Mouse (Mus musculus) gastrocnemius, adult 2 months (tissue): ENCODE results near the gene Igflr1. TPM values are rescaled to one million over a fixed set of nuclear protein-coding genes. Genes with fewer than 3 reads are reported as not detected.
A peak's percentile ranks its signal among the peaks of the same experiment; 100 is the strongest.

Source experiments
- DNase-seq: peaks from one replicate; pipeline ENCODE4 v3.0.0; 2022
- H3K27ac ChIP-seq: fragments of 200-600 bp; 2 replicates; pipeline ENCODE4 v1.8.1; 2022; ENCODE audit warnings: mild to moderate bottlenecking
- H3K4me3 ChIP-seq: fragments of 200-600 bp; 2 replicates; pipeline ENCODE4 v1.8.1; 2022; ENCODE audit warnings: mild to moderate bottlenecking, moderate library complexity
- CTCF ChIP-seq: fragments of 200-600 bp; IDR thresholded peaks from 2 replicates; pipeline ENCODE4 v1.8.1; 2022; ENCODE audit warnings: antibody characterized with exemption, mild to moderate bottlenecking, moderate library complexity
- intact Hi-C: fragments of 180-260 bp; cut with DNase I; formaldehyde crosslinking; loops from one replicate; pipeline ENCODE4 v1.15.1; 2025
- microRNA-seq: library from miRNA; unstranded; fragments of <30 nt; microRNA quantifications from one replicate; pipeline ENCODE4 v1.2.0, GENCODE M21; 2021
- total RNA-seq, 2 experiments: library from RNA; stranded (reverse); gene quantifications; 2 replicates each; pipeline ENCODE4 v1.2.3; 2021

Igflr1 gene
- total RNA-seq, 2 experiments from 2014 or later: 1.1 to 1.5 TPM

- no peak for DNase-seq
- no peak for TF ChIP-seq CTCF
- Histone ChIP-seq H3K27ac (no peak within 1 kb of the TSS), H3K4me3 (no peak within 1 kb of the TSS)
- intact Hi-C loops: loop anchor here (1.0 kb wide), 1 partner anchor 24 kb away; no protein-coding TSS in a partner anchor
These were observed 47.6 kb downstream of the Igflr1 start, which contains the start of gene Upk1a for GRCm38 (mm10) chr7:30612654-30613402. Gene Upk1a (minus strand): TSS chr7:30612847.

- intact Hi-C loops: loop anchor here (1.0 kb wide), 1 partner anchor 24 kb away; no protein-coding TSS in a partner anchor
- no peak overlapping the region for H3K4me3 ChIP-seq
- no peak overlapping the region for H3K27ac ChIP-seq
- peak; percentile 64 for DNase-seq
- peak; percentile 85 for TF ChIP-seq CTCF
These were observed 48.4 kb downstream of the Igflr1 start for GRCm38 (mm10) chr7:30613529-30614112.

GRCm38 (mm10) chr7:30614454-30614853 is 49.2 kb downstream of the Igflr1 start:
- DNase-seq: no peak
- intact Hi-C loops: no loop called here
- TF ChIP-seq CTCF: peak; percentile 24; the same call in 1 of the 2 replicates
- Histone ChIP-seq H3K4me3 (no peak overlapping the region), H3K27ac (no peak overlapping the region)

GRCm38 (mm10) chr7:30615049-30615760 is 50.0 kb downstream of the Igflr1 start:
- no peak for TF ChIP-seq CTCF
- intact Hi-C loops: no loop called here
- Histone ChIP-seq H3K4me3 (no peak overlapping the region), H3K27ac (no peak overlapping the region)
- DNase-seq: no peak

Small RNA genes within 50 kb of the gene (microRNA-seq; reads per million reads assigned to microRNA genes)
- 3.6 reads per million for gene Gm38670
- gene Mir3569: not detected

Other genes starting within 250 kb of the Igflr1 start
- under 1 TPM; 0.36 to 0.42 TPM for gene E130208F15Rik, start 243.7 kb upstream of the Igflr1 start, total RNA-seq
- gene Sdhaf1, start 241.5 kb upstream of the Igflr1 start, total RNA-seq: 1 to 10 TPM; 5.9 to 6.9 TPM
- gene Lrfn3, start 202.7 kb upstream of the Igflr1 start, total RNA-seq: 1 to 10 TPM; 3.8 to 4.3 TPM
- gene Tyrobp, start 151.7 kb upstream of the Igflr1 start, total RNA-seq: 1 to 10 TPM; 2.6 to 5.7 TPM
- gene Hcst, start 145.6 kb upstream of the Igflr1 start, total RNA-seq: not detected
- gene Nfkbid, start 143.7 kb upstream of the Igflr1 start, total RNA-seq: under 1 TPM; 0.11 to 0.13 TPM
- gene Aplp1, start 119.9 kb upstream of the Igflr1 start, total RNA-seq: 1 to 10 TPM in 1 of 2 experiments, under 1 TPM in 1; 0.94 to 1.2 TPM
- not detected for gene Kirrel2, start 107.7 kb upstream of the Igflr1 start, total RNA-seq
- gene Nphs1, start 107.1 kb upstream of the Igflr1 start, total RNA-seq: not detected
- not detected for gene Prodh2, start 71.8 kb upstream of the Igflr1 start, total RNA-seq
- gene Arhgap33, start 30.4 kb upstream of the Igflr1 start, total RNA-seq: under 1 TPM; 0.31 to 0.47 TPM
- 1,000 to 10,000 TPM in 1 of 2 experiments, 100 to 1,000 TPM in 1; 867 to 2,532 TPM for gene Hspb6, start 13.2 kb upstream of the Igflr1 start, total RNA-seq
- gene Proser3, start 13.1 kb upstream of the Igflr1 start, total RNA-seq: 1 to 10 TPM; 5.5 to 7.3 TPM
- 10 to 100 TPM in 1 of 2 experiments, 1 to 10 TPM in 1; 9.2 to 10.5 TPM for gene Lin37, start 5.6 kb upstream of the Igflr1 start, total RNA-seq
- gene U2af1l4, start 2.1 kb upstream of the Igflr1 start, total RNA-seq: 10 to 100 TPM; 53.8 to 62.5 TPM
- gene Gm49396, start 2.1 kb upstream of the Igflr1 start, total RNA-seq: 1 to 10 TPM; 1.8 to 2.2 TPM
- gene Psenen, start 1.8 kb upstream of the Igflr1 start, total RNA-seq: 100 to 1,000 TPM; 116 to 123 TPM
- gene Kmt2b, start 23.3 kb downstream of the Igflr1 start, total RNA-seq: 10 to 100 TPM; 13.3 to 16.3 TPM
- gene Zbtb32, start 33.5 kb downstream of the Igflr1 start, total RNA-seq: under 1 TPM in 1 of 2 experiments, not detected in 1; 0.33 TPM
- under 1 TPM in 1 of 2 experiments, not detected in 1; 0.17 TPM for gene Upk1a, start 47.4 kb downstream of the Igflr1 start, total RNA-seq
- gene Cox6b1, start 60.7 kb downstream of the Igflr1 start, total RNA-seq: 1,000 to 10,000 TPM; 1,338 to 2,234 TPM
- gene Etv2, start 70.4 kb downstream of the Igflr1 start, total RNA-seq: not detected
- 10 to 100 TPM; 37.4 to 38.3 TPM for gene Rbm42, start 84.9 kb downstream of the Igflr1 start, total RNA-seq
- gene Haus5, start 99.6 kb downstream of the Igflr1 start, total RNA-seq: 1 to 10 TPM; 3.7 to 4.2 TPM
- 1 to 10 TPM; 2.7 to 4.9 TPM for gene Pmis2, start 106.2 kb downstream of the Igflr1 start, total RNA-seq
- gene 2200002J24Rik, start 133.5 kb downstream of the Igflr1 start, total RNA-seq: not detected
- gene Atp4a, start 146.8 kb downstream of the Igflr1 start, total RNA-seq: under 1 TPM; 0.13 to 0.14 TPM
- 100 to 1,000 TPM; 232 to 255 TPM for gene Tmem147, start 164.1 kb downstream of the Igflr1 start, total RNA-seq
- not detected for gene Gapdhs, start 178.3 kb downstream of the Igflr1 start, total RNA-seq
- gene Sbsn, start 186.0 kb downstream of the Igflr1 start, total RNA-seq: 1 to 10 TPM; 2.8 to 4.7 TPM
- gene Dmkn, start 198.3 kb downstream of the Igflr1 start, total RNA-seq: 1 to 10 TPM in 1 of 2 experiments, under 1 TPM in 1; 0.98 to 1.2 TPM
- gene Krtdap, start 222.5 kb downstream of the Igflr1 start, total RNA-seq: under 1 TPM in 1 of 2 experiments, not detected in 1; 0.78 TPM